Mouse (Mus musculus) liver, embryonic 12.5 days (tissue): ENCODE results near the gene Erg28. TPM values are rescaled to one million over a fixed set of nuclear protein-coding genes. Genes with fewer than 3 reads are reported as not detected.

Experiments
- ATAC-seq: fragments of 200-750 bp; cut with Nextera tagmentation; 2 replicates; pipeline ENCODE4 v1.8.0; 2017; ENCODE audit warnings: moderate number of reproducible peaks, mild to moderate bottlenecking, moderate library complexity
- H3K27ac ChIP-seq: fragments of 300-500 bp; sonication (generic); 2 replicates; pipeline ENCODE4 v1.5.1; 2016; ENCODE audit warnings: mild to moderate bottlenecking
- H3K27me3 ChIP-seq: fragments of 300-500 bp; sonication (generic); replicated peaks from 2 replicates; pipeline ENCODE4 v1.6.1; 2016; ENCODE audit warnings: mild to moderate bottlenecking, moderate library complexity
- H3K36me3 ChIP-seq: fragments of 300-500 bp; sonication (generic); 2 replicates; pipeline ENCODE4 v1.6.1; 2016; ENCODE audit warnings: mild to moderate bottlenecking, moderate library complexity
- H3K4me1 ChIP-seq: fragments of 300-500 bp; sonication (generic); 2 replicates; pipeline ENCODE4 v1.6.1; 2016
- H3K4me2 ChIP-seq: fragments of 300-500 bp; sonication (generic); 2 replicates; pipeline ENCODE4 v1.6.1; 2016; ENCODE audit warnings: mild to moderate bottlenecking, moderate library complexity
- H3K4me3 ChIP-seq: fragments of 300-500 bp; sonication (generic); 2 replicates; pipeline ENCODE4 v1.5.1; 2016; ENCODE audit warnings: mild to moderate bottlenecking, moderate library complexity
- H3K9ac ChIP-seq: fragments of 300-500 bp; sonication (generic); 2 replicates; pipeline ENCODE4 v1.6.1; 2016; ENCODE audit warnings: mild to moderate bottlenecking, moderate library complexity
- H3K9me3 ChIP-seq: fragments of 300-500 bp; sonication (generic); replicated peaks from 2 replicates; pipeline ENCODE4 v1.6.1; 2016; ENCODE audit warnings: mild to moderate bottlenecking, moderate library complexity
- WGBS: fragments of 180-500 bp; shearing (Covaris S2); methylation state at CpG from one replicate; pipeline ENCODE4 v1.1.7; 2016; ENCODE audit not compliant: insufficient replicate concordance; 5-methylcytosine and 5-hydroxymethylcytosine counted together
- polyA plus RNA-seq: library from polyadenylated mRNA; unstranded; fragments of >200 nt; fragmentation: Nextera tagmentation; extraction: Ambion mirVana; gene quantifications from 2 replicates; pipeline ENCODE4 v1.2.1, GENCODE M21; 2016

Gene Erg28
- polyA plus RNA-seq, 1 experiment from 2014 or later: 99.3 TPM

GRCm38 (mm10) chr12:85848164-85848958, 24.0 kb upstream of the Erg28 start:
- H3K27me3 ChIP-seq: no peaks in the 10 kb centered on the region
- H3K4me2 ChIP-seq: no peak overlapping the region
- no peak overlapping the region for H3K27ac ChIP-seq
- no peak overlapping the region for H3K9ac ChIP-seq
- 74% methylated on average over 7 of the region's 7 CpGs for WGBS
- no peaks in the 10 kb centered on the region for H3K4me1 ChIP-seq
- peaks cover 55% of the 10 kb centered on the region for H3K36me3 ChIP-seq
- H3K9me3 ChIP-seq: no peaks in the 10 kb centered on the region
- H3K4me3 ChIP-seq: no peak overlapping the region
- no peak for ATAC-seq

GRCm38 (mm10) chr12:85839371-85840000, 15.1 kb upstream of the Erg28 start:
- Histone ChIP-seq H3K9me3 (no peaks in the 10 kb centered on the region), H3K27me3 (no peaks in the 10 kb centered on the region), H3K4me1 (peaks cover 10% of the 10 kb centered on the region), H3K9ac (no peak overlapping the region), H3K27ac (no peak overlapping the region), H3K4me2 (no peak overlapping the region), H3K36me3 (peaks cover 54% of the 10 kb centered on the region), H3K4me3 (no peak overlapping the region)
- WGBS: 77% methylated on average over 12 of the region's 12 CpGs
- ATAC-seq: no peak

DNA sequence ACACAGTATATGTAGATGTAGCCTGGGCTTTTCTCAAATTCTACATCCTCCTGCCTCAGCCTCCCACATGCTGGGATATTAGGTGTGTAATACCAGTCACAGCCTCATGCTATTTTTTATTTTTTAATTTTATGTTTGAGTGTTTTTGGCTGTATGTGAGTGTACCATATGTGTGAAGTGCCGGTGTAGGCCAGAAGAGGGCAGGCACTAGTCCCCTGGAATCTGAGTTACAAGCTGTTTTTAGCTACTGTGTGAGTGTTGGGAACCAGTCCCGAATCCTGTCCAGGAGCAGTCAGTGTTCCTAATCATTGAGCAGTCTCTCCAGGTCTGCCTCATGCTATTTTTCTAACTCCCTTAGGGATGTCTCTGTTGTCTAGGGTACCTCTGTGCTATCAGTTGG, 13.4 kb upstream of the Erg28 start:
- 88% methylated on average over 2 of the region's 2 CpGs for WGBS
- Histone ChIP-seq H3K27ac (no peak overlapping the region), H3K36me3 (peaks cover 54% of the 10 kb centered on the region), H3K4me3 (no peak overlapping the region), H3K27me3 (no peaks in the 10 kb centered on the region), H3K4me1 (peaks cover 10% of the 10 kb centered on the region), H3K9me3 (no peaks in the 10 kb centered on the region), H3K9ac (no peak overlapping the region), H3K4me2 (no peak overlapping the region)
- ATAC-seq: no peak

GRCm38 (mm10) chr12:85834543-85834942, 10.2 kb upstream of the Erg28 start:
- H3K27me3 ChIP-seq: no peaks in the 10 kb centered on the region
- no peaks in the 10 kb centered on the region for H3K4me1 ChIP-seq
- ATAC-seq: no peak
- no peak overlapping the region for H3K9ac ChIP-seq
- no peaks in the 10 kb centered on the region for H3K9me3 ChIP-seq
- no peak overlapping the region for H3K4me2 ChIP-seq
- H3K4me3 ChIP-seq: no peak overlapping the region
- WGBS: 85% methylated on average over 2 of the region's 2 CpGs
- H3K36me3 ChIP-seq: peaks cover 60% of the 10 kb centered on the region
- H3K27ac ChIP-seq: no peak overlapping the region

- no peak overlapping the region for H3K27ac ChIP-seq
- no peaks in the 10 kb centered on the region for H3K9me3 ChIP-seq
- no peak for ATAC-seq
- peaks cover 79% of the 10 kb centered on the region for H3K36me3 ChIP-seq
- WGBS: 84% methylated on average over 3 of the region's 3 CpGs
- H3K4me3 ChIP-seq: no peak overlapping the region
- H3K4me1 ChIP-seq: peaks cover 12% of the 10 kb centered on the region
- no peak overlapping the region for H3K4me2 ChIP-seq
- no peak overlapping the region for H3K9ac ChIP-seq
- H3K27me3 ChIP-seq: no peaks in the 10 kb centered on the region
Measured at GRCm38 (mm10) chr12:85830691-85831090, 6.3 kb upstream of the Erg28 start.

DNA sequence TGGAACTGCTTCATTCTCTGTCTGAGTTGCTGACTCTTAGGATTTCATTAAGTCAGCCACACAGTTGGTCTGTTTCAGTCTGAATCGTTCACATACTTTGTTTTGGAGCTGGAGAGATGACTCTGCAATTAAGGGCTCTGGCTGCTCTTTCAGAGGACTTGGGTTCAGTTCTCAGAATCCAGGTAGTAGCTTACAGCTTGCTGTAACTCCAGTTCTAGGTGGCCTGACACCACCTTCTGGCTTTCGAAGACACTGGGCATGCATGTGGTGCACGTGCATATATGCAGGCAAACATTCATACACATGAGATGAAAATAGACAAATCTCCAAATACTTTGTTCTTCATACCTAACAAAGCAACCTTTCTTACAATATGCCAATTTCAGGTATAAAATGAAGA, 5.5 kb upstream of the Erg28 start:
- 82% methylated on average over 3 of the region's 3 CpGs for WGBS
- ATAC-seq: no peak
- H3K9ac ChIP-seq: no peak overlapping the region
- no peak overlapping the region for H3K4me3 ChIP-seq
- peaks cover 13% of the 10 kb centered on the region for H3K4me1 ChIP-seq
- H3K27ac ChIP-seq: no peak overlapping the region
- H3K4me2 ChIP-seq: no peak overlapping the region
- H3K36me3 ChIP-seq: peaks cover 71% of the 10 kb centered on the region
- H3K27me3 ChIP-seq: no peaks in the 10 kb centered on the region
- H3K9me3 ChIP-seq: no peaks in the 10 kb centered on the region

DNA sequence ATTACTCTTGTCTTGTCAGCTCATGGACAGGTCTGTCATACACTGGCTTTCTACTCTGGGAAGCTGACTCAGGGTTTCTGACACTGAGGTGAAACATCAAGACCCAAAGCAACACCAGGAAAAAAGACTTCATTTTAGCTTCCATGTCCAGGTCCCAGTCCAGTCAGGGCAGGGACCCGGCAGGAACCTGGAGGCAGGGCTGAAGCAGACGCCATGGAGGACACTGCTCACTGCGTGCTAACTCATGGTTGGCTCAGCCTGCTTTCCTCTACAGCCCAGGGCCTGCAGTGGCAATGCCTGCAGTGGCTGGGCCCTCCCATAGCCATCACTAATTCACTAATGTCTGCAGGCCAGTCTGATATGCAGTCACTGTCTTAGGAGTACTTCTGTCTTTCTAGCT, 4.5 kb upstream of the Erg28 start:
- 86% methylated on average over 3 of the region's 3 CpGs for WGBS
- H3K4me2 ChIP-seq: no peak overlapping the region
- H3K4me1 ChIP-seq: peaks cover 16% of the 10 kb centered on the region
- H3K9ac ChIP-seq: no peak overlapping the region
- H3K4me3 ChIP-seq: no peak overlapping the region
- H3K9me3 ChIP-seq: no peaks in the 10 kb centered on the region
- peaks cover 64% of the 10 kb centered on the region for H3K36me3 ChIP-seq
- H3K27ac ChIP-seq: no peak overlapping the region
- no peak for ATAC-seq
- H3K27me3 ChIP-seq: no peaks in the 10 kb centered on the region

DNA sequence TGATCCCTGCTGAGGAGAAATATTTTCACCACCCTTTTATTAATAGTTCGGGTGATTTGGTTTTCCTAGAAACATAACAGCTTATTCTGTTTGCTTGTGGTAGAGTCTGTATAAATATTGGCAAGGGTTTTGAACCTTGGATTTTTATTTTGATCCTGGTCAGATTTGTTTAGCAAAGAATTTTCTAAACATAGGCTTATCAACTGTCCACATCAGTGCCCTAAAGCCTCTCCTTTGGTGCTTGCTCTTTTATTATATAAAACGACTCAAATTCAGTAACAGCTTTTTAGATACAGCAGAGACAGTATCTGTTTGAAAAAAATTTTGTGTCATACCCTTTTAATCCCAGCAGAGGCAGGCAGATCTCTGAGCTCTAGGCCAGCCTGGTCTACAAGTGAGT, 1.5 kb upstream of the Erg28 start:
- peak overlapping the region; percentile 83 for H3K4me2 ChIP-seq
- peaks cover 52% of the 10 kb centered on the region for H3K36me3 ChIP-seq
- WGBS: 40% methylated on average over 2 of the region's 2 CpGs
- no peaks in the 10 kb centered on the region for H3K9me3 ChIP-seq
- H3K9ac ChIP-seq: peak overlapping the region; percentile 88
- no peak overlapping the region for H3K27ac ChIP-seq
- H3K4me1 ChIP-seq: peaks cover 34% of the 10 kb centered on the region
- H3K4me3 ChIP-seq: peak overlapping the region; percentile 85
- no peak for ATAC-seq
- H3K27me3 ChIP-seq: no peaks in the 10 kb centered on the region

DNA sequence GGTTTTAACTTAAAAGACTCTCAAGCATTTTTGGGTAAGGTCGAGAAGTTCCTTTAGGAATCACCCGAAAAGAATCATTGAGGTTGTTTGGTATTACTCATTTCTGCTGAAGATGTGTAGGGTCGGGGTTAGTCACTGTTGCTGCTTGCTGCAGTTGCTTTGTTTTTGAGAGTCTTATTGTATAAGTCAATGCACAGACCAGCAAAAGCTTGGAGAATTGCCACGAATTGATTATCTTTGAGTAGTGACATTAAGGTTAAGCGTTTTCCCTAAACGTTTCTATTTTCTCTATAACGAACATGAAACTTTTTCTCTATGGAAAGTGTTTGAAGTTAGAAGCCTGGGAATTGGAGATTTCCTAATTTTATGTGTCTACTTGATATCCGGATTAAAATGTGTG, 1.0 kb upstream of the Erg28 start:
- H3K9ac ChIP-seq: peak overlapping the region; percentile 88
- WGBS: 7% methylated on average over 8 of the region's 8 CpGs
- H3K27me3 ChIP-seq: no peaks in the 10 kb centered on the region
- peaks cover 34% of the 10 kb centered on the region for H3K4me1 ChIP-seq
- peaks cover 54% of the 10 kb centered on the region for H3K36me3 ChIP-seq
- H3K9me3 ChIP-seq: no peaks in the 10 kb centered on the region
- peak overlapping the region; percentile 85 for H3K4me3 ChIP-seq
- ATAC-seq: no peak
- peak overlapping the region; percentile 83 for H3K4me2 ChIP-seq
- H3K27ac ChIP-seq: peak overlapping the region; percentile 97

DNA sequence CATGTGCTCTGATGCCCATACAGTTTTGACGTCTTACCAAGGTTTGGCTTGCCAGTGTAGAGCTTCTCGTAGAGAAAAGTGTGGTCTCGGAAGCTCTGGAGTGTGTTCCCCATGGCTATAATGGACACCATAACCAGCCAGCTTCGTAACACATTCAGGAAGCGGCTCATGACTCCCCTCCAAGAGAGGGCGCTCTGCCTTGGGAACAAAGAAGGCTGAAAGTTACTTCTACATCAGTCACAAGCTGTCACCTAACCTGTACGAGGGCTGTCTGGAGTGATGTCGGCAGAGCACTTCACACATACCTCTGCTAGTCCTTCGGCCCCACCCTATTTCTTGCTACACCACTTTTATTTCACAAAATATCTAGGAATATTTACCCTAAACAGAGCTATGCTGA, 2.3 kb downstream of the Erg28 start:
- Histone ChIP-seq H3K27ac (no peak overlapping the region), H3K9me3 (no peaks in the 10 kb centered on the region), H3K4me1 (peaks cover 39% of the 10 kb centered on the region), H3K4me3 (no peak overlapping the region), H3K36me3 (peaks cover 58% of the 10 kb centered on the region), H3K27me3 (no peaks in the 10 kb centered on the region), H3K4me2 (no peak overlapping the region), H3K9ac (no peak overlapping the region)
- 83% methylated on average over 9 of the region's 9 CpGs for WGBS
- no peak for ATAC-seq

GRCm38 (mm10) chr12:85813599-85813998, 10.8 kb downstream of the Erg28 start:
- H3K4me1 ChIP-seq: peaks cover 9% of the 10 kb centered on the region; the same call in 1 of the 2 replicates

GRCm38 (mm10) chr12:85811676-85812075, 12.7 kb downstream of the Erg28 start:
- no peaks in the 10 kb centered on the region for H3K27me3 ChIP-seq
- no peak overlapping the region for H3K4me3 ChIP-seq
- no peak overlapping the region for H3K4me2 ChIP-seq
- no peak overlapping the region for H3K9ac ChIP-seq
- no peak overlapping the region for H3K27ac ChIP-seq
- peaks cover 58% of the 10 kb centered on the region for H3K36me3 ChIP-seq
- H3K4me1 ChIP-seq: peaks cover 5% of the 10 kb centered on the region; the same call in 1 of the 2 replicates
- no peaks in the 10 kb centered on the region for H3K9me3 ChIP-seq
- 84% methylated on average over 4 of the region's 4 CpGs for WGBS
- ATAC-seq: no peak

More at GRCm38 (mm10) chr12:85813599-85813998, 10.8 kb downstream of the Erg28 start:
- Histone ChIP-seq H3K27ac (no peak overlapping the region), H3K9ac (no peak overlapping the region), H3K4me3 (no peak overlapping the region), H3K9me3 (no peaks in the 10 kb centered on the region), H3K27me3 (no peaks in the 10 kb centered on the region), H3K36me3 (peaks cover 74% of the 10 kb centered on the region), H3K4me2 (no peak overlapping the region)
- peak; percentile 28; the same call in 1 of the 2 replicates for ATAC-seq
- WGBS: 68% methylated on average over 2 of the region's 2 CpGs
